Mouse (Mus musculus) C2C12 (cell line): ENCODE results near the gene Sort1.

Experiments used
- CEBPB ChIP-seq: IDR thresholded peaks from one replicate; pipeline ENCODE4 v1.6.1; 2011; ENCODE audit warnings: low read depth, mild to moderate bottlenecking, control low read depth, moderate library complexity
- CTCF ChIP-seq: IDR thresholded peaks from one replicate; pipeline ENCODE4 v1.5.1; 2011; ENCODE audit not compliant: control insufficient read depth, insufficient read depth, insufficient read length
- FOSL1 ChIP-seq: IDR thresholded peaks from one replicate; pipeline ENCODE4 v1.8.0; 2011; ENCODE audit warnings: mild to moderate bottlenecking, low read length; ENCODE audit not compliant: poor library complexity, insufficient read depth, severe bottlenecking
- MAX ChIP-seq: IDR thresholded peaks from one replicate; pipeline ENCODE4 v1.6.1; 2011; ENCODE audit warnings: mild to moderate bottlenecking, control low read depth

GRCm38 (mm10) chr3:108241243-108241839 lies 42.5 kb upstream of the Sort1 start:
- TF ChIP-seq CEBPB (no peak), CTCF (no peak), FOSL1 (no peak), MAX (no peak)
